Mouse (Mus musculus) heart, embryonic 16.5 days (tissue): ENCODE results near the gene Nasp. TPM values are rescaled to one million over a fixed set of nuclear protein-coding genes. Genes with fewer than 3 reads are reported as not detected.

Experiments
- ATAC-seq: fragments of 200-750 bp; cut with Nextera tagmentation; replicated peaks from 2 replicates; pipeline ENCODE4 v1.8.0; 2017; ENCODE audit warnings: moderate number of reproducible peaks; ENCODE audit not compliant: insufficient read depth, low FRiP score; ENCODE audit errors: extremely low read depth
- H3K27ac ChIP-seq: fragments of 300-500 bp; sonication (generic); 2 replicates; pipeline ENCODE4 v1.5.1; 2014; ENCODE audit warnings: mild to moderate bottlenecking, low read length, control low read depth, moderate library complexity
- H3K27me3 ChIP-seq: fragments of 300-500 bp; sonication (generic); 2 replicates; pipeline ENCODE4 v1.6.1; 2014; ENCODE audit warnings: low read length, mixed read lengths; ENCODE audit not compliant: control insufficient read depth, insufficient read depth
- H3K36me3 ChIP-seq: fragments of 300-500 bp; sonication (generic); 2 replicates; pipeline ENCODE4 v1.6.1; 2014; ENCODE audit not compliant: control insufficient read depth, insufficient read depth
- H3K4me1 ChIP-seq: fragments of 300-500 bp; sonication (generic); 2 replicates; pipeline ENCODE4 v1.6.1; 2014; ENCODE audit warnings: low read length, mixed read lengths; ENCODE audit not compliant: control insufficient read depth, insufficient read depth
- H3K4me2 ChIP-seq: fragments of 300-500 bp; sonication (generic); 2 replicates; pipeline ENCODE4 v1.6.1; 2014; ENCODE audit warnings: low read depth, mild to moderate bottlenecking, control low read depth, low read length
- H3K4me3 ChIP-seq: fragments of 300-500 bp; sonication (generic); 2 replicates; pipeline ENCODE4 v1.5.1; 2014; ENCODE audit warnings: mild to moderate bottlenecking, control low read depth, low read length
- H3K9ac ChIP-seq: fragments of 300-500 bp; sonication (generic); 2 replicates; pipeline ENCODE4 v1.6.1; 2014; ENCODE audit warnings: low read length, control low read depth
- H3K9me3 ChIP-seq: fragments of 300-500 bp; sonication (generic); replicated peaks from 2 replicates; pipeline ENCODE4 v1.6.1; 2016; ENCODE audit warnings: low read length; ENCODE audit not compliant: control insufficient read depth
- WGBS: fragments of 180-500 bp; shearing (Covaris S2); extraction: QIAGEN DNeasy Blood & Tissue Kit; methylation state at CpG from one replicate; pipeline ENCODE4 v1.1.7; 2014; 5-methylcytosine and 5-hydroxymethylcytosine counted together
- polyA plus RNA-seq: library from polyadenylated mRNA; unstranded; fragments of >200 nt; fragmentation: Nextera tagmentation; extraction: Ambion mirVana; gene quantifications from 2 replicates; pipeline ENCODE4 v1.2.1, GENCODE M21; 2015

Nasp gene
- polyA plus RNA-seq, 1 experiment from 2014 or later: 77.5 TPM

GRCm38 (mm10) chr4:116649411-116649810, 21.7 kb upstream of the Nasp start:
- peaks cover 28% of the 10 kb centered on the region for H3K4me1 ChIP-seq
- peaks cover 14% of the 10 kb centered on the region; the same call in 1 of the 2 replicates for H3K36me3 ChIP-seq
- no peak overlapping the region for H3K9ac ChIP-seq
- no peak overlapping the region for H3K27ac ChIP-seq
- H3K27me3 ChIP-seq: no peaks in the 10 kb centered on the region
- ATAC-seq: no peak
- H3K4me3 ChIP-seq: peak overlapping the region; percentile 92
- WGBS: 94% methylated on average over 2 of the region's 2 CpGs
- H3K9me3 ChIP-seq: no peaks in the 10 kb centered on the region
- peak overlapping the region; percentile 83 for H3K4me2 ChIP-seq

- H3K36me3 ChIP-seq: peaks cover 32% of the 10 kb centered on the region
- no peak overlapping the region for H3K4me3 ChIP-seq
- H3K27me3 ChIP-seq: no peaks in the 10 kb centered on the region
- H3K27ac ChIP-seq: no peak overlapping the region
- H3K4me2 ChIP-seq: no peak overlapping the region
- H3K9me3 ChIP-seq: no peaks in the 10 kb centered on the region
- no peak for ATAC-seq
- H3K4me1 ChIP-seq: peaks cover 25% of the 10 kb centered on the region
- WGBS: 62% methylated on average over 7 of the region's 7 CpGs
- no peak overlapping the region for H3K9ac ChIP-seq
Observed at GRCm38 (mm10) chr4:116645624-116646023, 17.9 kb upstream of the Nasp start.

- H3K36me3 ChIP-seq: peaks cover 38% of the 10 kb centered on the region
- 0 out of 2 replicates have a peak, but pooled peaks have one; percentile 45 for ATAC-seq
Observed at GRCm38 (mm10) chr4:116644326-116644725, 16.6 kb upstream of the Nasp start.

GRCm38 (mm10) chr4:116642071-116642470, 14.3 kb upstream of the Nasp start:
- no peaks in the 10 kb centered on the region for H3K9me3 ChIP-seq
- H3K4me1 ChIP-seq: peaks cover 4% of the 10 kb centered on the region; the same call in 1 of the 2 replicates
- H3K27me3 ChIP-seq: no peaks in the 10 kb centered on the region
- WGBS: 94% methylated on average over 1 of the region's 1 CpGs
- no peak overlapping the region for H3K9ac ChIP-seq
- no peak overlapping the region for H3K4me3 ChIP-seq
- H3K36me3 ChIP-seq: peaks cover 45% of the 10 kb centered on the region
- no peak overlapping the region for H3K4me2 ChIP-seq
- ATAC-seq: no peak
- H3K27ac ChIP-seq: no peak overlapping the region

More at GRCm38 (mm10) chr4:116644326-116644725, 16.6 kb upstream of the Nasp start:
- no peak overlapping the region for H3K27ac ChIP-seq
- H3K4me1 ChIP-seq: peaks cover 15% of the 10 kb centered on the region
- H3K27me3 ChIP-seq: no peaks in the 10 kb centered on the region
- no peaks in the 10 kb centered on the region for H3K9me3 ChIP-seq
- 51% methylated on average over 6 of the region's 6 CpGs for WGBS
- no peak overlapping the region for H3K4me2 ChIP-seq
- no peak overlapping the region for H3K4me3 ChIP-seq
- no peak overlapping the region for H3K9ac ChIP-seq

GRCm38 (mm10) chr4:116638821-116639220, 11.1 kb upstream of the Nasp start:
- Histone ChIP-seq H3K27me3 (no peaks in the 10 kb centered on the region), H3K27ac (no peak overlapping the region), H3K36me3 (peaks cover 74% of the 10 kb centered on the region), H3K9ac (no peak overlapping the region), H3K9me3 (no peaks in the 10 kb centered on the region), H3K4me1 (no peaks in the 10 kb centered on the region), H3K4me3 (no peak overlapping the region), H3K4me2 (no peak overlapping the region)
- no peak for ATAC-seq
- WGBS: 93% methylated on average over 6 of the region's 6 CpGs

- H3K27ac ChIP-seq: no peak overlapping the region
- ATAC-seq: no peak
- H3K4me2 ChIP-seq: no peak overlapping the region
- no peak overlapping the region for H3K9ac ChIP-seq
- H3K27me3 ChIP-seq: no peaks in the 10 kb centered on the region
- 91% methylated on average over 1 of the region's 1 CpGs for WGBS
- peaks cover 54% of the 10 kb centered on the region for H3K36me3 ChIP-seq
- H3K4me3 ChIP-seq: no peak overlapping the region
- H3K9me3 ChIP-seq: no peaks in the 10 kb centered on the region
- H3K4me1 ChIP-seq: no peaks in the 10 kb centered on the region
Observed at GRCm38 (mm10) chr4:116635197-116635596, 7.5 kb upstream of the Nasp start.

- Histone ChIP-seq H3K9me3 (no peaks in the 10 kb centered on the region), H3K36me3 (no peaks in the 10 kb centered on the region), H3K27ac (peak overlapping the region; percentile 90), H3K9ac (peak overlapping the region; percentile 83), H3K4me2 (peak overlapping the region; percentile 83), H3K4me3 (peak overlapping the region; percentile 74), H3K27me3 (no peaks in the 10 kb centered on the region), H3K4me1 (peaks cover 14% of the 10 kb centered on the region)
- WGBS: 0% methylated on average over 13 of the region's 13 CpGs
- peak; percentile 94 for ATAC-seq
Observed at GRCm38 (mm10) chr4:116627359-116627716, 403 bp downstream of the Nasp start.

- no peaks in the 10 kb centered on the region for H3K36me3 ChIP-seq
- peaks cover 14% of the 10 kb centered on the region for H3K4me1 ChIP-seq
- ATAC-seq: peak; percentile 78
- H3K27ac ChIP-seq: peak overlapping the region; percentile 90
- no peaks in the 10 kb centered on the region for H3K27me3 ChIP-seq
- no peaks in the 10 kb centered on the region for H3K9me3 ChIP-seq
- under 1% methylated on average over 52 of the region's 53 CpGs for WGBS
- H3K4me2 ChIP-seq: peak overlapping the region; percentile 83
- H3K9ac ChIP-seq: peak overlapping the region; percentile 83
- H3K4me3 ChIP-seq: peak overlapping the region; percentile 74
Observed at GRCm38 (mm10) chr4:116626658-116627358, 933 bp downstream of the Nasp start.

GRCm38 (mm10) chr4:116624831-116625230, 2.9 kb downstream of the Nasp start:
- H3K9me3 ChIP-seq: no peaks in the 10 kb centered on the region
- H3K9ac ChIP-seq: no peak overlapping the region
- ATAC-seq: no peak
- H3K4me1 ChIP-seq: peaks cover 14% of the 10 kb centered on the region
- peaks cover 10% of the 10 kb centered on the region for H3K36me3 ChIP-seq
- H3K4me3 ChIP-seq: no peak overlapping the region
- H3K27me3 ChIP-seq: no peaks in the 10 kb centered on the region
- no peak overlapping the region for H3K4me2 ChIP-seq
- WGBS: 92% methylated on average over 4 of the region's 4 CpGs
- no peak overlapping the region for H3K27ac ChIP-seq
